8 mouse cellular contexts compared by ENCODE assay signal in the genomic region with DNA sequence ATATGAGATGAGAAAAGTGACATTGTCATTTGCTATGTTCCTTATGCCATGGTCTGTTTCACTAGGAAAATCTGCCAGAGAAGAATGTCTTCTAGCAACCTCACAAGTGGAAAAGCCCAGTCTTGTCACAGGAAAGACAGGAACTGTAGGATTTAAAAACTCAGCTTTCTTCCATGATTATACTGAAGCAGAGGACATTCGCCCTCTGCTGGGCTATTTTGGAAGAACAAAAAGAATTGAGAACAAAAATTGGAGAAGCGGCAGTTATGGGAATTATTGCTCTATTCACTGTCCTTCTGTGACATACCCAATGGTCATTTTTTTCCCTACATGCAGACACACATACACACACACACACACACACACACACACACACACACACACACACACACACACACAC.
A peak's percentile ranks its signal among the peaks of the same experiment; 100 is the strongest.
DNase-seq lines count a peak whose midpoint lies in the region; ATAC-seq and TF ChIP-seq lines count a peak whose summit lies in the region.

No protein-coding gene starts in this region.

- H3K27ac ChIP-seq in midbrain, embryonic 11.5 days (ENCODE audit: low read depth, low read length) = no peak overlapping the region
- no peak overlapping the region for H3K27ac ChIP-seq in midbrain, embryonic 16.5 days (ENCODE audit: low read length)
- no peak overlapping the region for H3K27ac ChIP-seq in stomach, postnatal 0 days (replicated peaks)

- intact Hi-C loops in heart, postnatal 25 days (cut with DNase I) = no loop called here

- H3K9me3 ChIP-seq in midbrain, embryonic 11.5 days (ENCODE audit: control insufficient read depth, low read length) = no peaks in the 10 kb centered on the region
- H3K9me3 ChIP-seq in midbrain, embryonic 16.5 days (replicated peaks; ENCODE audit: control insufficient read depth, low read length, poor library complexity, severe bottlenecking) = no peaks in the 10 kb centered on the region
- H3K9me3 ChIP-seq in stomach, postnatal 0 days (ENCODE audit: control insufficient read depth, low read length) = no peaks in the 10 kb centered on the region

- WGBS in midbrain, embryonic 11.5 days = 28% methylated on average over 2 of the region's 2 CpGs
- 24% methylated on average over 2 of the region's 2 CpGs for WGBS in midbrain, embryonic 16.5 days
- WGBS in stomach, postnatal 0 days = 28% methylated on average over 2 of the region's 2 CpGs

- H3K4me2 ChIP-seq in midbrain, embryonic 11.5 days = no peak overlapping the region
- H3K4me2 ChIP-seq in midbrain, embryonic 16.5 days (ENCODE audit: low read length) = no peak overlapping the region
- H3K4me2 ChIP-seq in stomach, postnatal 0 days (replicated peaks; ENCODE audit: low read depth) = no peak overlapping the region

- ATAC-seq in midbrain, embryonic 11.5 days (ENCODE audit: low FRiP score) = no peak
- ATAC-seq in midbrain, embryonic 16.5 days = no peak
- ATAC-seq in stomach, postnatal 0 days (ENCODE audit: low FRiP score, low TSS enrichment) = no peak

- DNase-seq in heart, postnatal 4 days = peak; percentile 4
- no peak for DNase-seq in heart, postnatal 25 days (ENCODE audit: low spot score)
- DNase-seq in midbrain, embryonic 11.5 days (ENCODE audit: low spot score, missing footprints) = peak; percentile 93
- peak; percentile 30 for DNase-seq in embryo, embryonic 11.5 days (ENCODE audit: low read depth, low spot score)
- no peak for DNase-seq in stomach, postnatal 0 days (ENCODE audit: low spot score)
- DNase-seq in gastrocnemius, postnatal 25 days = no peak
- DNase-seq in liver = no peak

- TF ChIP-seq EP300 in stomach, postnatal 0 days (optimal IDR thresholded peaks at IDR 0.05) = no peak

- H3K4me3 ChIP-seq in midbrain, embryonic 11.5 days (ENCODE audit: low read depth, low read length) = no peak overlapping the region
- no peak overlapping the region for H3K4me3 ChIP-seq in midbrain, embryonic 16.5 days (ENCODE audit: low read depth, low read length)
- no peak overlapping the region for H3K4me3 ChIP-seq in stomach, postnatal 0 days (ENCODE audit: low read depth, low read length)

- H3K9ac ChIP-seq in midbrain, embryonic 11.5 days (ENCODE audit: low read length) = no peak overlapping the region
- no peak overlapping the region for H3K9ac ChIP-seq in midbrain, embryonic 16.5 days (ENCODE audit: low read depth, low read length)
- H3K9ac ChIP-seq in stomach, postnatal 0 days (ENCODE audit: low read length) = no peak overlapping the region

- TF ChIP-seq CTCF in stomach, postnatal 0 days (IDR thresholded peaks at IDR 0.05; ENCODE audit: low read depth) = peak; percentile 73

- H3K27me3 ChIP-seq in midbrain, embryonic 11.5 days (ENCODE audit: control insufficient read depth, insufficient read depth, low read length) = no peaks in the 10 kb centered on the region
- H3K27me3 ChIP-seq in midbrain, embryonic 16.5 days (ENCODE audit: control insufficient read depth, insufficient read depth, low read depth, low read length) = no peaks in the 10 kb centered on the region
- no peaks in the 10 kb centered on the region for H3K27me3 ChIP-seq in stomach, postnatal 0 days (ENCODE audit: control insufficient read depth, insufficient read depth, low read length)

- no peaks in the 10 kb centered on the region for H3K4me1 ChIP-seq in midbrain, embryonic 11.5 days (ENCODE audit: control insufficient read depth, insufficient read depth, low read length)
- H3K4me1 ChIP-seq in midbrain, embryonic 16.5 days (ENCODE audit: control insufficient read depth, insufficient read depth, low read length) = no peaks in the 10 kb centered on the region
- H3K4me1 ChIP-seq in stomach, postnatal 0 days (replicated peaks; ENCODE audit: control insufficient read depth, insufficient read depth) = no peaks in the 10 kb centered on the region

- H3K36me3 ChIP-seq in midbrain, embryonic 11.5 days (ENCODE audit: control insufficient read depth, insufficient read depth, low read length) = no peaks in the 10 kb centered on the region
- H3K36me3 ChIP-seq in midbrain, embryonic 16.5 days (ENCODE audit: control insufficient read depth, insufficient read depth, low read length) = no peaks in the 10 kb centered on the region
- H3K36me3 ChIP-seq in stomach, postnatal 0 days (ENCODE audit: control insufficient read depth, insufficient read depth, low read length) = no peaks in the 10 kb centered on the region

Comparison
In these comparisons a context has a peak if more than half of its experiments do, and no peak if none do; other contexts are left out.
1. DNase-seq: peak in heart, postnatal 4 days (single experiment), midbrain, embryonic 11.5 days (single experiment) and embryo, embryonic 11.5 days (single experiment); none in heart, postnatal 25 days (single experiment), stomach, postnatal 0 days (single experiment), gastrocnemius, postnatal 25 days (single experiment) and liver (single experiment).